Mouse (Mus musculus) forebrain, embryonic 11.5 days (tissue): ENCODE results near the gene Ddb1. TPM values are rescaled to one million over a fixed set of nuclear protein-coding genes. Genes with fewer than 3 reads are reported as not detected.

Source experiments
- ATAC-seq: fragments of 200-750 bp; cut with Nextera tagmentation; replicated peaks from 2 replicates; pipeline ENCODE4 v1.8.0; 2017; ENCODE audit warnings: moderate TSS enrichment; ENCODE audit not compliant: low FRiP score
- DNase-seq: peaks from one replicate; pipeline ENCODE4 v3.0.0-alpha.2; 2017; ENCODE audit warnings: low spot score
- H3K27ac ChIP-seq: fragments of 300-500 bp; sonication (generic); 2 replicates; pipeline ENCODE4 v1.5.1; 2014; ENCODE audit warnings: low read depth, low read length
- H3K27me3 ChIP-seq: fragments of 300-500 bp; sonication (generic); 2 replicates; pipeline ENCODE4 v1.6.1; 2014; ENCODE audit warnings: mild to moderate bottlenecking, low read length, mixed read lengths; ENCODE audit not compliant: control insufficient read depth, insufficient read depth
- H3K36me3 ChIP-seq: fragments of 300-500 bp; sonication (generic); 2 replicates; pipeline ENCODE4 v1.6.1; 2014; ENCODE audit warnings: mild to moderate bottlenecking, low read length, moderate library complexity, mixed read lengths; ENCODE audit not compliant: control insufficient read depth, insufficient read depth
- H3K4me1 ChIP-seq: fragments of 300-500 bp; sonication (generic); replicated peaks from 2 replicates; pipeline ENCODE4 v1.6.1; 2014; ENCODE audit warnings: low read length, mixed read lengths; ENCODE audit not compliant: control insufficient read depth, insufficient read depth
- H3K4me2 ChIP-seq: fragments of 300-500 bp; sonication (generic); 2 replicates; pipeline ENCODE4 v1.6.1; 2014; ENCODE audit warnings: low read depth, mild to moderate bottlenecking, low read length, moderate library complexity, mixed read lengths; ENCODE audit not compliant: severe bottlenecking
- H3K4me3 ChIP-seq: fragments of 300-500 bp; sonication (generic); 2 replicates; pipeline ENCODE4 v1.5.1; 2014; ENCODE audit warnings: low read depth, low read length
- H3K9ac ChIP-seq: fragments of 300-500 bp; sonication (generic); 2 replicates; pipeline ENCODE4 v1.6.1; 2014; ENCODE audit warnings: low read length
- H3K9me3 ChIP-seq: fragments of 300-500 bp; sonication (generic); 2 replicates; pipeline ENCODE4 v1.6.1; 2016; ENCODE audit warnings: low read length, mixed read lengths; ENCODE audit not compliant: control insufficient read depth
- WGBS: fragments of 180-500 bp; shearing (Covaris S2); extraction: QIAGEN DNeasy Blood & Tissue Kit; methylation state at CpG from one replicate; pipeline ENCODE4 v1.1.7; 2014; 5-methylcytosine and 5-hydroxymethylcytosine counted together
- polyA plus RNA-seq: library from polyadenylated mRNA; unstranded; fragments of >200 nt; fragmentation: Nextera tagmentation; extraction: Ambion mirVana; gene quantifications from 2 replicates; pipeline ENCODE4 v1.2.1, GENCODE M21; 2014

Gene Ddb1
- polyA plus RNA-seq, 1 experiment from 2014 or later = 392 TPM

- Histone ChIP-seq H3K9me3 (no peaks in the 10 kb centered on the region), H3K36me3 (no peaks in the 10 kb centered on the region), H3K27me3 (no peaks in the 10 kb centered on the region), H3K9ac (no peak within 1 kb of the TSS), H3K4me2 (no peak within 1 kb of the TSS), H3K27ac (no peak within 1 kb of the TSS), H3K4me3 (no peak within 1 kb of the TSS), H3K4me1 (0 out of 2 replicates have a peak, but pooled peaks cover 1% of the 10 kb centered on the region)
- 49% methylated on average over 6 of the region's 6 CpGs for WGBS
- peak; percentile 74; the same call in 1 of the 2 replicates for ATAC-seq
- peak; percentile 79 for DNase-seq
Observed at GRCm38 (mm10) chr19:10677915-10678771, 73.0 kb downstream of the Ddb1 start, which contains the start of gene Pga5. TSS of gene Pga5 (minus strand) at chr19:10678071.

- no peak overlapping the region for H3K4me2 ChIP-seq
- no peak overlapping the region for H3K9ac ChIP-seq
- no peak for ATAC-seq
- H3K9me3 ChIP-seq = no peaks in the 10 kb centered on the region
- DNase-seq = no peak
- H3K4me3 ChIP-seq = no peak overlapping the region
- 0 out of 2 replicates have a peak, but pooled peaks cover 1% of the 10 kb centered on the region for H3K4me1 ChIP-seq
- WGBS = 83% methylated on average over 1 of the region's 1 CpGs
- H3K27me3 ChIP-seq = no peaks in the 10 kb centered on the region
- H3K36me3 ChIP-seq = no peaks in the 10 kb centered on the region
- H3K27ac ChIP-seq = no peak overlapping the region
Observed at GRCm38 (mm10) chr19:10678772-10679067, 73.6 kb downstream of the Ddb1 start.

Other genes starting within 250 kb of the Ddb1 start
- gene Syt7, start 216.2 kb upstream of the Ddb1 start, polyA plus RNA-seq = 3.2 and 7.7 TPM in 2 replicates
- 0.33 and 0.71 TPM in 2 replicates for gene Lrrc10b, start 147.9 kb upstream of the Ddb1 start, polyA plus RNA-seq
- gene Ppp1r32, start 122.4 kb upstream of the Ddb1 start, polyA plus RNA-seq = 0.41 and 0.64 TPM in 2 replicates
- gene Cpsf7, start 80.1 kb upstream of the Ddb1 start, polyA plus RNA-seq = 78.4 and 82.1 TPM in 2 replicates
- gene Sdhaf2, start 79.2 kb upstream of the Ddb1 start, polyA plus RNA-seq = 57.1 and 60.9 TPM in 2 replicates
- 61.3 and 61.4 TPM in 2 replicates for gene Tmem216, start 49.1 kb upstream of the Ddb1 start, polyA plus RNA-seq
- gene Cyb561a3, start 28.2 kb upstream of the Ddb1 start, polyA plus RNA-seq = 16.6 and 18.3 TPM in 2 replicates
- 60.2 and 65.8 TPM in 2 replicates for gene Tmem138, start 28.0 kb upstream of the Ddb1 start, polyA plus RNA-seq
- 26.1 and 29.7 TPM in 2 replicates for gene Tkfc, start 327 bp downstream of the Ddb1 start, polyA plus RNA-seq
- 0.47 and 0.49 TPM in 2 replicates for gene Vwce, start 28.9 kb downstream of the Ddb1 start, polyA plus RNA-seq
- gene Pga5, start 72.7 kb downstream of the Ddb1 start, polyA plus RNA-seq = not detected in 2 replicates
- gene Vps37c, start 83.4 kb downstream of the Ddb1 start, polyA plus RNA-seq = 32.1 and 33.4 TPM in 2 replicates
- gene Cd5, start 133.7 kb downstream of the Ddb1 start, polyA plus RNA-seq = 0.05 TPM in 1 of 2 replicates, not detected in the other
- gene Cd6, start 224.7 kb downstream of the Ddb1 start, polyA plus RNA-seq = 0.28 TPM in 1 of 2 replicates, not detected in the other
- gene Slc15a3, start 234.4 kb downstream of the Ddb1 start, polyA plus RNA-seq = 0.19 and 0.20 TPM in 2 replicates